Mouse (Mus musculus): ENCODE measurements at regions not wholly inside any gene's neighbourhood (a gene's known extent, or its start where the extent isn't known, plus 50 kb on each side); places are given as distances from the start of the nearest gene placed in this dataset.

GRCm38 (mm10) chr7:121215735-121216134, 134.3 kb downstream of the Otoa start:
- Histone ChIP-seq H3K9ac (ENCODE audit: insufficient read depth, low read depth) (no peak overlapping the region), H3K4me2 (ENCODE audit: insufficient read depth, low read depth, poor library complexity, severe bottlenecking) (no peak overlapping the region), H3K79me2 (replicated peaks; ENCODE audit: control insufficient read depth, extremely low read depth, insufficient read depth, poor library complexity, severe bottlenecking) (no peaks in the 10 kb centered on the region), H3K27ac (ENCODE audit: insufficient read depth, low read depth) (no peak overlapping the region), H3K4me3 (replicated peaks in 1 of 3; ENCODE audit: low read depth in 2 of 3, low read length in 2 of 3, poor library complexity in 1 of 3) (no peak overlapping the region), H3K4me1 (ENCODE audit: control insufficient read depth in 1 of 2, insufficient read depth in 2 of 2) (no peaks in the 10 kb centered on the region), H3K9me3 (replicated peaks; ENCODE audit: low read length) (no peaks in the 10 kb centered on the region), H3K36me3 (replicated peaks in 1 of 2; ENCODE audit: control insufficient read depth in 1 of 2, insufficient read depth in 1 of 2, low read length in 1 of 2) (no peaks in the 10 kb centered on the region), H3K27me3 (replicated peaks) (peaks cover 43% of the 10 kb centered on the region)
- TF ChIP-seq USF2 (conservative IDR thresholded peaks at IDR 0.05; ENCODE audit: low read depth, low read length) (no peak), NRF1 (IDR thresholded peaks at IDR 0.05; ENCODE audit: low read depth, low read length) (no peak), JUN (IDR thresholded peaks at IDR 0.05; ENCODE audit: insufficient read depth, low read depth, low read length) (no peak), USF1 (IDR thresholded peaks at IDR 0.05; ENCODE audit: low read depth, low read length) (no peak), BHLHE40 (IDR thresholded peaks at IDR 0.05; ENCODE audit: low read depth, low read length) (no peak), JUND (conservative IDR thresholded peaks at IDR 0.05; ENCODE audit: low read depth, low read length) (no peak), NELFE (IDR thresholded peaks at IDR 0.05; ENCODE audit: low read depth, low read length) (no peak)
- dilution Hi-C loops (cut with MboI; ENCODE audit: extremely low pct_ligation_motif_present, extremely low pct_unique_long_range_greater_than_20kb, low sequenced_read_pairs) = no loop called here
- in situ Hi-C loops (cut with MboI; ENCODE audit: low pct_ligation_motif_present, low pct_unique_long_range_greater_than_20kb, low sequenced_read_pairs) = no loop called here
- no peak for DNase-seq (ENCODE audit: extremely low read depth)

GRCm38 (mm10) chr7:121218031-121218430, 136.6 kb downstream of the Otoa start:
- DNase-seq (ENCODE audit: extremely low read depth) = no peak
- Histone ChIP-seq H3K9ac (ENCODE audit: insufficient read depth, low read depth) (no peak overlapping the region), H3K9me3 (replicated peaks; ENCODE audit: low read length) (no peaks in the 10 kb centered on the region), H3K27ac (ENCODE audit: insufficient read depth, low read depth) (no peak overlapping the region), H3K27me3 (replicated peaks) (peaks cover 33% of the 10 kb centered on the region), H3K4me3 (replicated peaks in 1 of 3; ENCODE audit: low read depth in 2 of 3, low read length in 2 of 3, poor library complexity in 1 of 3) (no peak overlapping the region), H3K4me2 (ENCODE audit: insufficient read depth, low read depth, poor library complexity, severe bottlenecking) (no peak overlapping the region), H3K36me3 (replicated peaks in 1 of 2; ENCODE audit: control insufficient read depth in 1 of 2, insufficient read depth in 1 of 2, low read length in 1 of 2) (no peaks in the 10 kb centered on the region), H3K4me1 (ENCODE audit: control insufficient read depth in 1 of 2, insufficient read depth in 2 of 2) (no peaks in the 10 kb centered on the region), H3K79me2 (replicated peaks; ENCODE audit: control insufficient read depth, extremely low read depth, insufficient read depth, poor library complexity, severe bottlenecking) (no peaks in the 10 kb centered on the region)
- dilution Hi-C loops (cut with MboI; ENCODE audit: extremely low pct_ligation_motif_present, extremely low pct_unique_long_range_greater_than_20kb, low sequenced_read_pairs) = no loop called here
- TF ChIP-seq NRF1 (IDR thresholded peaks at IDR 0.05; ENCODE audit: low read depth, low read length) = no peak
- TF ChIP-seq ELF1 (IDR thresholded peaks at IDR 0.05; ENCODE audit: low read depth, low read length) = no peak
- no peak for TF ChIP-seq ZMIZ1 (IDR thresholded peaks at IDR 0.05; ENCODE audit: low read depth, low read length)
- TF ChIP-seq MXI1 (IDR thresholded peaks at IDR 0.05; ENCODE audit: low read depth, low read length) = no peak
- TF ChIP-seq PAX5 (IDR thresholded peaks at IDR 0.05; ENCODE audit: low read length) = no peak
- no peak for TF ChIP-seq USF1 (IDR thresholded peaks at IDR 0.05; ENCODE audit: low read depth, low read length)
- no peak for TF ChIP-seq EP300 (IDR thresholded peaks at IDR 0.05; ENCODE audit: low read length)
- in situ Hi-C loops (cut with MboI; ENCODE audit: low pct_ligation_motif_present, low pct_unique_long_range_greater_than_20kb, low sequenced_read_pairs) = no loop called here

DNA sequence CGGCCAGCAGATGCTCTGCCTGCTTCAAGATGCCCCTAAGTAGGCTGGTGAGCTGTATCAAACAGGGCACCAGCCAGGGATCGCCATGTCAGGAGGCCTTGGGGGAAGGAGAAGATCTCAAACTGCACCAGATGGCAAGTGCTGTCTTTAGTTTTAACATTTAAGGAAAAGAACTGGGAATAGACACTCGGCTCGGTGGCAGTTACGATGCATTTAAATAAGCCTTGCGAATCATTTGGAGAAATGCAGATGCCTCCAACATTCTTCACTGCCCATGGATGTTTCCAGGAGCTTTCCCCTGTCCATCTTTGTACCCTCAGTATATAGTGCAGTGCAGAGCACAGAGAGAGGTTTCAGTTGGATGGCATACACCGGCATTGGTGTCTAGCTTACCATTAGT, 139.7 kb downstream of the Otoa start:
- no peaks in the 10 kb centered on the region for H3K79me2 ChIP-seq (replicated peaks; ENCODE audit: control insufficient read depth, extremely low read depth, insufficient read depth, poor library complexity, severe bottlenecking)
- dilution Hi-C loops (cut with MboI; ENCODE audit: extremely low pct_ligation_motif_present, extremely low pct_unique_long_range_greater_than_20kb, low sequenced_read_pairs) = no loop called here
- H3K9me3 ChIP-seq (replicated peaks; ENCODE audit: low read length) = no peaks in the 10 kb centered on the region
- no peak overlapping the region for H3K9ac ChIP-seq (ENCODE audit: insufficient read depth, low read depth)
- H3K36me3 ChIP-seq (replicated peaks in 1 of 2; ENCODE audit: control insufficient read depth in 1 of 2, insufficient read depth in 1 of 2, low read length in 1 of 2) = no peaks in the 10 kb centered on the region
- peaks cover 31% of the 10 kb centered on the region for H3K27me3 ChIP-seq (replicated peaks)
- TF ChIP-seq TBP (conservative IDR thresholded peaks at IDR 0.05; ENCODE audit: low read depth, low read length) (no peak), MAZ (IDR thresholded peaks at IDR 0.05; ENCODE audit: low read depth, low read length) (no peak), ZC3H11A (IDR thresholded peaks at IDR 0.05; ENCODE audit: low read depth, low read length) (no peak), RCOR1 (conservative IDR thresholded peaks at IDR 0.05; ENCODE audit: low read depth, low read length) (no peak), IRF4 (IDR thresholded peaks at IDR 0.05; ENCODE audit: low read depth, low read length) (no peak), USF2 (conservative IDR thresholded peaks at IDR 0.05; ENCODE audit: low read depth, low read length) (no peak), ZNF384 (IDR thresholded peaks at IDR 0.05; ENCODE audit: low read depth, low read length) (no peak), NRF1 (IDR thresholded peaks at IDR 0.05; ENCODE audit: low read depth, low read length) (no peak), RAD21 (IDR thresholded peaks at IDR 0.05; ENCODE audit: low read depth, low read length) (no peak), JUND (conservative IDR thresholded peaks at IDR 0.05; ENCODE audit: low read depth, low read length) (no peak), KAT2A (IDR thresholded peaks at IDR 0.05; ENCODE audit: insufficient replicate concordance, low read length) (no peak), CHD2 (IDR thresholded peaks at IDR 0.05; ENCODE audit: low read length) (no peak), MAFK (IDR thresholded peaks at IDR 0.05; ENCODE audit: insufficient replicate concordance, low read length) (no peak), MAX (IDR thresholded peaks at IDR 0.05; ENCODE audit: low read length) (no peak), BHLHE40 (IDR thresholded peaks at IDR 0.05; ENCODE audit: low read depth, low read length) (no peak), ELF1 (IDR thresholded peaks at IDR 0.05; ENCODE audit: low read depth, low read length) (no peak), MYC (IDR thresholded peaks at IDR 0.05; ENCODE audit: low read depth, low read length) (no peak), SIN3A (IDR thresholded peaks at IDR 0.05; ENCODE audit: low read length) (no peak), SMC3 (IDR thresholded peaks at IDR 0.05; ENCODE audit: low read depth, low read length) (no peak), POLR2AphosphoS2 (IDR thresholded peaks at IDR 0.05; ENCODE audit: low read depth, low read length) (no peak)
- H3K4me3 ChIP-seq (replicated peaks in 1 of 3; ENCODE audit: low read depth in 2 of 3, low read length in 2 of 3, poor library complexity in 1 of 3) = no peak overlapping the region
- H3K4me2 ChIP-seq (ENCODE audit: insufficient read depth, low read depth, poor library complexity, severe bottlenecking) = no peak overlapping the region
- H3K4me1 ChIP-seq (ENCODE audit: control insufficient read depth in 1 of 2, insufficient read depth in 2 of 2) = no peaks in the 10 kb centered on the region
- no peak overlapping the region for H3K27ac ChIP-seq (ENCODE audit: insufficient read depth, low read depth)
- DNase-seq (ENCODE audit: extremely low read depth) = no peak
- in situ Hi-C loops (cut with MboI; ENCODE audit: low pct_ligation_motif_present, low pct_unique_long_range_greater_than_20kb, low sequenced_read_pairs) = no loop called here
